Mouse (Mus musculus): ENCODE measurements around the gene Pacs2. TPM values are rescaled to one million over a fixed set of nuclear protein-coding genes. Genes with fewer than 3 reads are reported as not detected.

Gene Pacs2
- polyA plus RNA-seq, 1 experiment from 2014 or later: 17.7 TPM

- no peaks in the 10 kb centered on the region for H3K9me3 ChIP-seq (replicated peaks)
- H3K36me3 ChIP-seq: peaks cover 8% of the 10 kb centered on the region; the same call in 1 of the 2 replicates
- H3K4me3 ChIP-seq: no peak overlapping the region
- 83% methylated on average over 11 of the region's 11 CpGs for WGBS
- no peak overlapping the region; the same call in 1 of the 2 replicates for H3K27ac ChIP-seq (replicated peaks)
- no peak for DNase-seq (ENCODE audit: low spot score)
- peaks cover 41% of the 10 kb centered on the region for H3K4me1 ChIP-seq
- no peaks in the 10 kb centered on the region for H3K27me3 ChIP-seq (ENCODE audit: low read depth, poor library complexity, severe bottlenecking)
These were observed 18.3 kb downstream of the Pacs2 start for GRCm38 (mm10) chr12:113032296-113033250.

GRCm38 (mm10) chr12:113035093-113035492, 20.8 kb downstream of the Pacs2 start:
- DNase-seq (ENCODE audit: low spot score): no peak
- H3K36me3 ChIP-seq: no peaks in the 10 kb centered on the region
- H3K27me3 ChIP-seq (ENCODE audit: low read depth, poor library complexity, severe bottlenecking): no peaks in the 10 kb centered on the region
- H3K27ac ChIP-seq (replicated peaks): no peak overlapping the region
- H3K4me3 ChIP-seq: no peak overlapping the region
- H3K4me1 ChIP-seq: peaks cover 21% of the 10 kb centered on the region
- H3K9me3 ChIP-seq (replicated peaks): no peaks in the 10 kb centered on the region
- WGBS: 97% methylated on average over 2 of the region's 2 CpGs

DNA sequence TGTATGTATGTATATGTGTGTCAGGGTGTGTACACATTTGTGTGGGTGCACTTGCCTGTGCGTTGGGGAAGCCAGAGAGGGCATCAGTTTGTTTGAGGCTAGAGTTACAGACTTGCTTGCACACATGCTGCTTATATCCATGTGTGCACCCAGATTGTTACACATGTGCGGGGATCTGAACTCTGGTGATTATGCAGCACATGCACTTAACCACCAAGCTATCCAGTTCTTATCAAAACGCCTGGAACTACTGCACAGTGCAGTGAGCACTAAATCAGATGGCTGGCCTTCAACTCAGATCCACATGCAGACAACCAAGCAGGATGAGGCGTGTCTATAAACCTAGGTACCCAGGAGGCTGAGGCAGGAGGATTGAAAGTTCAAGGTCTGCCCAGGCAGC, 22.7 kb downstream of the Pacs2 start:
- H3K36me3 ChIP-seq: no peaks in the 10 kb centered on the region
- DNase-seq (ENCODE audit: low spot score): no peak
- no peaks in the 10 kb centered on the region for H3K9me3 ChIP-seq (replicated peaks)
- 91% methylated on average over 4 of the region's 4 CpGs for WGBS
- no peak overlapping the region for H3K27ac ChIP-seq (replicated peaks)
- H3K4me3 ChIP-seq: no peak overlapping the region
- peaks cover 23% of the 10 kb centered on the region for H3K4me1 ChIP-seq
- H3K27me3 ChIP-seq (ENCODE audit: low read depth, poor library complexity, severe bottlenecking): no peaks in the 10 kb centered on the region

DNA sequence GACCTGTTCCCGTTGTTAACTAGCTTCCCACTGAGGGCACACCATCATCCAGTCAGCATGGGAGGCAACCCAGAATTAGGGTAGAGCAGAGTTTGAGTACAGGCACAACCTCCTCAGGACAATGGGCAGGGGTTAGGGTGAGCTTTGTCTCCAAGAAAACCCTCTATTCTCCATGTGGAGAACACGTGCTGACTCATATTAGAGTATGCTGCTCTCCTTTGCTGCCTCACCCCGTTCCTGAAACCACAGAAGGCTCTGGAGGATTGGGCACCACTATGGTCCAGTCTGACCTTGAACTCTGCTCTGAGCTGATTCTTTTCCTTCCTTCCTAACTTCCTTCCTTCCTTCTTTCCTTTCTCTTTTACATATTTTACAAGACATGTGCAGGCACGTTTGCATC, 24.1 kb downstream of the Pacs2 start:
- WGBS: 93% methylated on average over 4 of the region's 4 CpGs
- no peaks in the 10 kb centered on the region for H3K27me3 ChIP-seq (ENCODE audit: low read depth, poor library complexity, severe bottlenecking)
- no peak for DNase-seq (ENCODE audit: low spot score)

GRCm38 (mm10) chr12:113041481-113042439, 27.5 kb downstream of the Pacs2 start:
- no peak for DNase-seq (ENCODE audit: low spot score)
- Histone ChIP-seq H3K27me3 (ENCODE audit: low read depth, poor library complexity, severe bottlenecking) (no peaks in the 10 kb centered on the region), H3K36me3 (peaks cover 32% of the 10 kb centered on the region), H3K4me1 (peaks cover 15% of the 10 kb centered on the region), H3K9me3 (replicated peaks) (no peaks in the 10 kb centered on the region), H3K27ac (replicated peaks) (no peak overlapping the region), H3K4me3 (no peak overlapping the region)
- 73% methylated on average over 15 of the region's 15 CpGs for WGBS

More for the DNA sequence above, 24.1 kb downstream of the Pacs2 start:
- Histone ChIP-seq H3K9me3 (replicated peaks) (no peaks in the 10 kb centered on the region), H3K4me3 (no peak overlapping the region), H3K27ac (replicated peaks) (no peak overlapping the region), H3K4me1 (peaks cover 15% of the 10 kb centered on the region), H3K36me3 (no peaks in the 10 kb centered on the region)

- WGBS: 87% methylated on average over 2 of the region's 2 CpGs
These were observed 28.2 kb downstream of the Pacs2 start for GRCm38 (mm10) chr12:113042543-113042942.

GRCm38 (mm10) chr12:113044916-113045677, 30.8 kb downstream of the Pacs2 start:
- no peak overlapping the region for H3K27ac ChIP-seq (replicated peaks)
- peaks cover 63% of the 10 kb centered on the region for H3K36me3 ChIP-seq

More at GRCm38 (mm10) chr12:113042543-113042942, 28.2 kb downstream of the Pacs2 start:
- Histone ChIP-seq H3K4me3 (no peak overlapping the region), H3K9me3 (replicated peaks) (no peaks in the 10 kb centered on the region), H3K27me3 (ENCODE audit: low read depth, poor library complexity, severe bottlenecking) (no peaks in the 10 kb centered on the region), H3K4me1 (peaks cover 15% of the 10 kb centered on the region), H3K27ac (replicated peaks) (no peak overlapping the region), H3K36me3 (peaks cover 40% of the 10 kb centered on the region)
- no peak for DNase-seq (ENCODE audit: low spot score)

GRCm38 (mm10) chr12:113046861-113047260, 32.6 kb downstream of the Pacs2 start:
- H3K4me3 ChIP-seq: no peak overlapping the region
- H3K27me3 ChIP-seq (ENCODE audit: low read depth, poor library complexity, severe bottlenecking): no peaks in the 10 kb centered on the region
- WGBS: 96% methylated on average over 15 of the region's 15 CpGs
- H3K4me1 ChIP-seq: peaks cover 10% of the 10 kb centered on the region; the same call in 1 of the 2 replicates
- H3K27ac ChIP-seq (replicated peaks): no peak overlapping the region
- DNase-seq (ENCODE audit: low spot score): no peak
- H3K36me3 ChIP-seq: peaks cover 81% of the 10 kb centered on the region
- H3K9me3 ChIP-seq (replicated peaks): no peaks in the 10 kb centered on the region

More at GRCm38 (mm10) chr12:113044916-113045677, 30.8 kb downstream of the Pacs2 start:
- Histone ChIP-seq H3K4me3 (no peak overlapping the region), H3K27me3 (ENCODE audit: low read depth, poor library complexity, severe bottlenecking) (no peaks in the 10 kb centered on the region), H3K9me3 (replicated peaks) (no peaks in the 10 kb centered on the region), H3K4me1 (peaks cover 15% of the 10 kb centered on the region)
- 89% methylated on average over 3 of the region's 3 CpGs for WGBS
- no peak for DNase-seq (ENCODE audit: low spot score)

GRCm38 (mm10) chr12:113048103-113048502, 33.8 kb downstream of the Pacs2 start:
- no peaks in the 10 kb centered on the region for H3K9me3 ChIP-seq (replicated peaks)
- H3K27ac ChIP-seq (replicated peaks): no peak overlapping the region
- 96% methylated on average over 5 of the region's 5 CpGs for WGBS
- H3K4me1 ChIP-seq: peaks cover 6% of the 10 kb centered on the region; the same call in 1 of the 2 replicates
- H3K4me3 ChIP-seq: no peak overlapping the region
- no peaks in the 10 kb centered on the region for H3K27me3 ChIP-seq (ENCODE audit: low read depth, poor library complexity, severe bottlenecking)
- H3K36me3 ChIP-seq: peaks cover 93% of the 10 kb centered on the region
- no peak for DNase-seq (ENCODE audit: low spot score)

GRCm38 (mm10) chr12:113049836-113050235, 35.5 kb downstream of the Pacs2 start:
- Histone ChIP-seq H3K4me3 (no peak overlapping the region), H3K4me1 (peaks cover 6% of the 10 kb centered on the region; the same call in 1 of the 2 replicates), H3K27ac (replicated peaks) (no peak overlapping the region), H3K36me3 (peaks cover 96% of the 10 kb centered on the region), H3K27me3 (ENCODE audit: low read depth, poor library complexity, severe bottlenecking) (no peaks in the 10 kb centered on the region), H3K9me3 (replicated peaks) (no peaks in the 10 kb centered on the region)
- DNase-seq (ENCODE audit: low spot score): no peak
- WGBS: 93% methylated on average over 9 of the region's 9 CpGs

DNA sequence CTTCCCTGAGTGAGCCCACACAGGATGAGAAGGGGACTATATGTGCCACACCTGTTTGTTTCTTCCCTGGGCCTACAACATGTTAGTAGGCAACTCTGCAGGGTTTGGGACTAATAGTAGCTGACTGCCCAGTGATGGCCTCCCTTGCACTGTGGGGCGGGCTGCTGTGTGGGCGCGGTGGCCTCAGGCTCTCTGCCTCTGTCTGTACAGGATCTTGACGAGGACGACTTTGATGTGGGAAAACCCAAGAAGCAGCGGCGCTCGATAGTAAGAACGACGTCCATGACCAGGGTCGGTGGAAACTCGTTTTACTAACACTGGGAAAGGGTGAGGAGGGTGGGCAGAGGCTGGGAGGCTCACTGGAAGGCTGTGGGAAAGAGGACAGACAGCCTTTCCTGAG, 36.4 kb downstream of the Pacs2 start:
- Histone ChIP-seq H3K9me3 (replicated peaks) (no peaks in the 10 kb centered on the region), H3K36me3 (peaks cover 97% of the 10 kb centered on the region), H3K4me3 (no peak overlapping the region), H3K4me1 (peaks cover 6% of the 10 kb centered on the region; the same call in 1 of the 2 replicates), H3K27me3 (ENCODE audit: low read depth, poor library complexity, severe bottlenecking) (no peaks in the 10 kb centered on the region), H3K27ac (replicated peaks) (no peak overlapping the region)
- WGBS: 95% methylated on average over 12 of the region's 12 CpGs
- no peak for DNase-seq (ENCODE audit: low spot score)

Measured in midbrain, embryonic 10.5 days (tissue).